Mouse (Mus musculus) lung, postnatal 0 days (tissue): ENCODE data around the gene Capn7.

ENCODE experiments used
- CTCF ChIP-seq: IDR thresholded peaks from 2 replicates; pipeline ENCODE4 v1.5.1; 2016; ENCODE audit warnings: antibody characterized with exemption, mild to moderate bottlenecking
- EP300 ChIP-seq: IDR thresholded peaks from 2 replicates; pipeline ENCODE4 v1.6.1; 2016; ENCODE audit warnings: antibody characterized with exemption, mild to moderate bottlenecking, control low read depth

DNA sequence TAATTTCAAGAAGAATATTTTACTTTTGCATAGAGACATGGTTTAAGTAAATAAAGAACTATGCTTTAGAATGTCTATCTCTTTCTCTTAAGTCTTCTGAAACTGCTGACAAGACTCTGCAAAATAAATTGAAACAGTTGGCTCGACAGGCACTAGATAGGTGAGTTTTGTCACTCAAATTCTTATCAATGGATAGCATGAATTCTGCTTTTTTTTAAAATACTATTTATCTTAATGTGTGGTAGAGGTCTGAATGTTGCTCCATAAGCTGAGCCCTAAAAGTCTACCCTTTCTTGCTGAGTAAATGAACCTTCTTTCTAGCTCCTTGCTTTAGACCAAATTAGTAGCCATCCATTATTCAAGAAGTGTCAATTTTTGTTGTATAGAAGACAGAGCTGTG, 8.9 kb downstream of the Capn7 start:
- TF ChIP-seq CTCF (no peak), EP300 (no peak)
